Mouse (Mus musculus) left cerebral cortex, postnatal 14 days (tissue): ENCODE measurements around the gene Gm49630. TPM values are rescaled to one million over a fixed set of nuclear protein-coding genes. Genes with fewer than 3 reads are reported as not detected.
"Not testable (repeated sequence)": the region's sequence is repeated elsewhere in the genome, so short reads cannot be mapped to it uniquely, and the experiment has no call there.

Experiments
- DNase-seq, 2 experiments: peaks; one replicate each; pipeline ENCODE4 v3.0.0; 2021 to 2022; ENCODE audit warnings: low spot score in 2 of 2, mixed read lengths in 1 of 2
- intact Hi-C: fragments of 180-260 bp; cut with DNase I; formaldehyde crosslinking; loops from one replicate; pipeline ENCODE4 v1.15.1; 2025
- long read RNA-seq, 2 experiments: library from polyadenylated mRNA; stranded (forward); transcript quantifications; one replicate each; pipeline ENCODE4 v2.0.0; 2021
- total RNA-seq, 2 experiments: library from RNA; stranded (reverse); gene quantifications; 2 replicates each; pipeline ENCODE4 v1.2.3; 2021

Gm49630 gene
- not detected for total RNA-seq
- long read RNA-seq, experiment 1: 0 reads
- long read RNA-seq, experiment 2: 0 reads

DNA sequence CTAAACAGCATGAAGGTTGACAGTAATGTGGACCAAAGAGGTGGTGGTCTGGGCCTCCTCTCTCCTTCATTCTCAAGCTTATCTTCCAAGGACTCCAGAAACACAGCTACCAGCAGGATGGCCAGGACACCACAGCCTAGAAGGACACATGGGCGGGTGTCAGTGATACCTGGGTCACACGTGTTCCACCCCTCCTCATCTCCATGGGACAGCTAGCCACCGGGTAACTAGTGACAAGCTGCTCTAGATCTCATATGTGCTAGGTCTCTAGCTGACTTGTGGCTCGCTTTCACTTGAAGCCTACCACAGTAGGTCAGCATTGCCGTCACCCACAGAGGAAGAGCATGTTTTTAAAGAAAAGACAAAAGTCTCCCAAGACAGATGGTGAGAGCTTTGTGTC is at the start of gene Gm49630:
TSS of gene Gm49630 (minus strand) at position 101 of the 400 bp plus-strand sequence.
- DNase-seq, intact Hi-C loops: not testable (repeated sequence)

DNA sequence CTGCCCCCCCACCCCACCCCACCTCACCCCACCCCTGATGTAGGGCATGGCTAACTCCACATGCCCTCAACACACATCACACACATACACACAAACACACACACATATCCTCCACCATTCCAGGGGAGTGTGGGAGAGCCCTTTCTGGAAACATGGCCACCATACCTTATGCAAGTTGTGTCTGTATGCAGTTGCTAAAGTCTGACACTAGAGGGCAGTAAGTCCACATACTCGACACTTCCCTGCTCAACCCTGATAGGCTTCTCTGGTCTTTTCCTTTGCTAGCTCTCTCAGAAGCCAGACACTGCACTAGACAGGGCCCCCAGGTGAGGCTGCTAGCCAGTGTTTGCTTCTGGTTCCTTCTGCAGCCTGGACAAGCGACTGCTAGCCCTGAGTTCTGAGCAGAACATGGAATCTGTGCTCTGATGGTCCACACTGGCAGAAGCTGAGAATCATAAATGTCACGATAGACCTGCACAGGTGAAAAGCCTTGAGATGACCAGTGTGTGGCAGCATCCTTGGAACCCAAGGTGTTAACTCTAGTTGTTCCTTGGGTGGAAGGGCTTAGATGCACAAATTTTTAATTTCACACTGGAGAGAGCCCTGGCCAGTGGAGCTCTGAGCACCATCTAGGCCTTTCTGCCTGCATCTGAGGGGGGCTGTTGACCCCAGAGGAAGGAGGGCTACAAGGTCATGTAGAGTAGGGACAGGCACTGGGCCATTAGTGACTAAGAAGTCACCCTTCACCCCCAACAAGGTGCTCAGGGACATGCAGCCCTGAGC is 48.6 kb upstream of the Gm49630 start:
- DNase-seq: peak; percentile 24 to 58
- intact Hi-C loops: not testable (repeated sequence)

DNA sequence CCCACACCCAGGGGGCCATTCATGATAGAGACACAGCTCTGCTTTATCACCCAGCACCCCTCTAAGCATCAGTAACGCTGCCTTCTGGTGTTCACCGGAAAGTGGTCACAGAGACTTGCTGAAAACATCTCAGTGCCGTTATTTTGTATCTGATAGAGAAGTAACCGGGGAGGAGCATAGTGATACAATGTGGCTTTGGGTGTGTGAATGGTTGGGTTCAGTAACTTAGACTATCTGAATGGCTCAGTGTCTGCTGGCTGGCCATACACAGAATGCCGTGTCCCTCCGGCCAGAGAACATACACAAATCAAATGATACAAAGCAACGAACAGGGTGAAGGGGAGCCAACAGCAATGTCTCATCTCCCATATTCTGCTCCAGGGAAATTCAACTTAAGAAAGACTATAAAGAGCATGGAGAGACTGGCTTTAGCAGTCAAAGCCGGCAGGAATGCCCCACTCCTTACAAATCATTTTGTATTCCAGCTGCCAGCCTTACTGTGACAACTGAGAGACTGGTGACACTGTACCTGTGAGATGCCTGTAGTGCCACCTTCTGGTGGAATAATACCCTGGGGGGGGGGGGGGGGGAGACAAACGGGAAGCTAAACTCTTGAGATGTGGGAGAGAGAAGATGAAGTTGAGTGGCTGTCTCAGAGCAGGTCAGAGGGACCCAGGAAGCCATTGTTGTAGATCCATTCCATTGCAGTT is 43.0 kb upstream of the Gm49630 start:
- intact Hi-C loops, DNase-seq: not testable (repeated sequence)

DNA sequence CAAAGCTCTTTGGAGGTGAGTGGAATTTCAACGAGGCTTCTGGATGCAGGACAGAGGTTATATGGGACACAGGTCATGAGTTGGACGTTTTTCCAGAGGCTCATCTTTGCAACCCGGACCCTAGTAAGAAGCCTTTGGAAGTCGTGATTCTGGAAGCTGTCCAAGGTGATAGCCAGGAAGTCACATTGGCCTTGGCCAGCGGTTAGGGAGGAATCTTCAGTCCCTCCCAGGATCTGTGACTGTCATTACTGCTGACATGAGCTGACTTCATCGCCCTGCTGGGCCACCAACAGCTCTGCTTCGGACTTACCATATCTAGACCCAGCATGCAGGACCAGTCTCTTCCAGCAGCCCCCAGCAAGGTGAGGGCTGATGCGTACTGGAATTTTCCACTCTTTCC is 41.6 kb upstream of the Gm49630 start:
- intact Hi-C loops, DNase-seq: not testable (repeated sequence)

DNA sequence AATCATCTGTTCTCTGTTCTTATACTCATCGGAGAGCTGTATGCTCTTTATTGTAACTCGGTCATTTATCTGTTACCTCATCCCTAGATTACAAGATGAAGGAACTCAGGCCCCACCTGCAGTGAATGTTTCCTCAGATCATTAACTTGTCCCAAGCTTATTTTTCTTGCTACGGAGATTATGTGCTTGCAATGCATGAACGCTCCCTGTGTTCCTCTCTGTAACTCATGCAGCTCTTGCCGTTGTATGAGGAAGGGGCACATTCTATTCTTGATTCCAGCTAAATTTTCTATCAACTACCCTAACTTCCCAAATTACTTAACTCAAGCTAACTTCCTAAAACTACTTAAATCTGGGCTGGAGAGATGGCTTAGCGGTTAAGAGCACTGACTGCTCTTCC is 28.0 kb upstream of the Gm49630 start:
- DNase-seq, intact Hi-C loops: not testable (repeated sequence)

DNA sequence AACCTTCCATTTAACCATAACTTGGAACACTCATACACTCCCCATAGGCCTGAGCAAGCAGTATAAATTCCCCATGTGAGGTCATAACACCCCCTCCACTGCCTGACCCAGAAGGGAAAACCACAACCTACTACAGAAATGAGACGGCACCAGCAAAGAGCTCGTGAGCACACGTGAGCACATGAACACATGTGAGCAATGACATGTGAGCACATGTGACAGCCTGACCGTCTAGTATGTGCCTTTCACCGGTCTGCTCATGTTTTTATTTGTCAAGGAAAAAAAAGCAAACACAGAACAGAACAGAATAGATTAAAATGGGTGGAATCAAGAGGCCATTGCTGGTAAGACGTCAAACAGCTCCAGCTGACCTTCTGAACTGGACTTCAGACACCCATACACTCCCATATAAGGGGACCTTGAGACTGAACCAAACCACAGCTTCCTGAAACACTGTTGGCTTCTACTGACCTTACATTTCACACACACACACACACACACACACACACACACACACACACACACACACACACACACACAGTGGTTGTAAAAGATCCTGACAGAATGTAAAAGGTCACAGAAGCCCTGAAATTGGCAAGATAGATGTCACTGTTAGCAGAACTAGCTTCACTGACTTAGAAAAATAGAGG is 26.5 kb upstream of the Gm49630 start:
- DNase-seq, intact Hi-C loops: not testable (repeated sequence)

DNA sequence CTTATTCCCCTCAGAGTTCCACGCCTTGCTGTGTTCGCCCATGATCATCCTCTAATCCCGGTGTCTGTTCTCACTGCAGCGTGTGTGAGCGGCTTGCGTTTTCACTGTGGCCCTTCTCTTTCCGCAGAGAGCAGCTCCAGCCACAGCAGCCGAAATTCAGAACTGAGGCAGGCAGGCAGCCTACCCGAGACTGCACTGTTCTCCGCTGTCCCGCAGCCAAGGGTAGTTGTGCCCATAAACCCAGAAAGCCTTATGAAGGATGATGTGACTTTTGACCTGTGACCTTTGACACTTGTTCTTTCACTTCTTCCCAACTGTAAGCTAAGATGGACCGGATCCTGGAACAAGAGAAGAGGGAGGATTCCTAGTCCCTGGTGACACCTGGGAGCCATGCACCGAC is 25.3 kb upstream of the Gm49630 start:
- DNase-seq, intact Hi-C loops: not testable (repeated sequence)

DNA sequence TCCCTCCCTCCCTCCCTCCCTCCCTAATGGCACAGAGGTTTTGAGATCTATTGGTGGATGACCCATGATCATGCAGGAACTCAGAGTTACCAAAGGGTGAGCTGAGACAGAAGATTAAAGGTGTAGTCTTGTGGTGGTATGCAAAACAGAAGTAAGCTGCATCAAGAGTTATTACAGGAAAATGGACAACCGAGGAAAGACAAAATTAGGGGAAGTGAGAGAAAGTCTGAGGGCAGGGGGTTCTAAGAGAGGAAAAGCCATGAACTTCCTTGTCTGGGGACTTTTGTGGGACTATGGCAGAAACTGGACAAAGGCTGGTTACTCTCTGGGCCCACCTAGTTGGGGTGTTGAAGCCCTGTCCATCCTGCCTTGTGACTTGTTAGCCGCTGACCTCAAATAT is 24.5 kb upstream of the Gm49630 start:
- DNase-seq, intact Hi-C loops: not testable (repeated sequence)

DNA sequence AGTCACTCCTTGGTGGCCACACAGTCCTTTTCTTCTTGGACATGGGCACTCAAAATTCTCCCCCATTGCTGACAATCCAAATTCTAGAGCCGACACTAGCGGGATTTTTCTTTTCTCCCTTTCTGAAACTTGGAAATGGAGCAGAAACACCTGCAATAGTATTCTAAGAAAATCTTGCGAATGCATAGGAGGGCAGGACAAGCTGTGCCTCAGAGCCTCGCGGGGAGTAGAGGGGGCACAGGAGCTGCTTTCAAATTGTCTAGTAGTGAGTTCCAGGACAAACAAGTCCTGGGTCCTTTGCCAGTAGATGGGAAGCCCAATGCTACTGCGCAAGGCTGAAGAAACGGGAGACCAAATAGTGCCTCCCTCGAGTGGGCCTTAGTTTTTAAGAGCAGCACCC is 23.9 kb upstream of the Gm49630 start:
- DNase-seq, intact Hi-C loops: not testable (repeated sequence)

DNA sequence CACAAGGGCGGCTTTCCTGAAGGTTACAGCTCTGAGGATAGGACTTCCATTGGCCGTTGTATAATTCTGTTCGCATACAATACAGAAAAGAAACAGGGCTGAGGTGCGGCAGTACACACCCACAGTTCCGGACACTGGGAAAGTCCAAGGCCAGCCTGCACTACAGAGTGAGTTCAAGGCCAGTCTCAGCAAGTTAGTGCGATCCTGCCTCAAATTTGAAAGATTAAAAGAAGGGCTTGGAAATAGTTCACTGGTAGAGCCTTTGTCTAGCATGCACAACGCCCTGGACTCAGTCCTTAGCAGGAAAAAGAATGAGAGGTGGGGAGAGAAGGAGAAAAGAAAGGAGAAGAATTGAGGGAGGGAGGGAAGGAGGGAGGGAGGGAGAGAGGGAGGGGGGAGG is 23.3 kb upstream of the Gm49630 start:
- DNase-seq, intact Hi-C loops: not testable (repeated sequence)

DNA sequence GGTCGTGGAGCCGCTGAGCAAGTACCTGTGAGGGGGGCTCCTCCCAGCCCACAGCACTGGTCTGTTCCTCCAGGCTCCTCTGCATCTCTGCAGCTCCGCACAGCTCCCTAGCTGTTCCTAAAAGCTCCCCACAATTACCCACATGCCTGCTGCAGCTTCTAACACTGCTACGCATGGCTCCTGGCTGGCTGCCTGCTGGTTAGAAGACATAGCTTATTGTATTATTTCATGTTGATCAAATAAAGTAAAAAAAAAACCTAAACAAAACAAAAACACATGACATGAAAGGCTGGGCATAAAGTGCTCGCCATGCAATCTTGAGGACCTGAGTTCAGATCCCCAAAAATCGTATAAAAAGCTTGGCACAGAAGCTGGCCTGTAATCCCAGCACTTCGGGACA is 18.1 kb upstream of the Gm49630 start:
- intact Hi-C loops, DNase-seq: not testable (repeated sequence)

DNA sequence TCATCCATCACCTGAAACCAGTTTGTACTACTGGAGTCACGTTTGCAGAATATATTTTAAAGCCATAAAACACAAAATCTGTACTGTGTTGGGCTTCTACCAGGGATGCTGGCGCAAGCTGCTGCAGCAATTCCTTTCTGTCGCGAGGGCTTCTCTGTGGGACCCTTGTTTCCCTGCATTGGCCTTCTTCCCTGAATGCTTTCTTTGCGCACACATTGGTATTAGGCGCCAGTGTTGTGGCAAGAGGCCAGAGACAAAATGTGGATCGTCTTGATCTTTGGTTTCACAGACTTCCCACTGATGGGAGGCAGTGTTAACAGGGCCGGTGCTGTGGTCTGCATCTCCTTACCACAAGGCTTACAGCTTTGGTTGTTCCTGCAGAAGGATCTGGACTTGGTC is 17.2 kb upstream of the Gm49630 start:
- intact Hi-C loops, DNase-seq: not testable (repeated sequence)

DNA sequence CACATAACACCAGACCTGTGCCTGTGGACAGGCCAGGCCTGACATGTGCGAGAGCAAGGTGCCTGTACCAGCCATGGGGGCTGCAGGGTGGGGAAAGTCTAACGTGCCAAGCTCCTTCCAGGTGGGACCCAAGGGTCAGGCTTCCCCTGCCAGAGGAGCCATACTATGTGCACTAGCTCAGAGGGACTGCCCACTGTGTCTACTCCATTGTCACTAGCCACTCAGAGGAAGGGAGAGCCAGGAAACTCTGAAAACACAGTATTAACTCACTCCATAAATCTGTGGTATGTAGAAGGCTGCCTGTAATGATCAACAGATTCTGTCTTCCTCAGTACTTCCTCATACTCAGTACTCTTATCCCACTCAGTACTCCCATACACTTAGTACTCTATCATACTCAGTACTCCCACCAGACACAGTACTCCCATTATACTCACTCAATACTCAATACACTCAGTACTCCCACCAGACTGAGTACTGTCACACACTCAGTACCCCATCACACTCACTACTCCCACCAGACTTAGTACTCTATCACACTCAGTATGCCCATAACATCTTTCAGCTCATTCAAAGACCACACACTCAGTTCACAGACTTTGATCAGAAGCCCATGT is 16.7 kb upstream of the Gm49630 start:
- DNase-seq, intact Hi-C loops: not testable (repeated sequence)

DNA sequence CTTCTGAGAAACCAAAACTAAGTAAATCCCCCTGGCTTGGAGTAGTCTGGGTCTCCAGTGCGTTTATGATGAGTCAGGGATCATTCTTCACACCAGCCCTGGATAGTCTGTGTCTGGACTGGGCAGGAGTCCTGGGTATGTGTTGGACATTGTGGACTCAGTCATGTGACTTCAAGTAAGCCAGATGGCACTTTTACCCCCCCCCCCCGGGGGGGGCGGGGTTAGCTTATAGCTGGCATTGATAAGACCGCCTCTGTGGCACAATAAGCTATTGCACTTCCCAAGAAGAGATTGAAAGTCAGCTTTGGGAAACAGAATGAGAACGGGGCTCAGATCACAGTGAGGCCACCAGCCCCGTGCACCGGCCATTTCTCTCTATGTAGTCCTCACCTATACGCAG is 14.2 kb upstream of the Gm49630 start:
- intact Hi-C loops: not testable (repeated sequence)

DNA sequence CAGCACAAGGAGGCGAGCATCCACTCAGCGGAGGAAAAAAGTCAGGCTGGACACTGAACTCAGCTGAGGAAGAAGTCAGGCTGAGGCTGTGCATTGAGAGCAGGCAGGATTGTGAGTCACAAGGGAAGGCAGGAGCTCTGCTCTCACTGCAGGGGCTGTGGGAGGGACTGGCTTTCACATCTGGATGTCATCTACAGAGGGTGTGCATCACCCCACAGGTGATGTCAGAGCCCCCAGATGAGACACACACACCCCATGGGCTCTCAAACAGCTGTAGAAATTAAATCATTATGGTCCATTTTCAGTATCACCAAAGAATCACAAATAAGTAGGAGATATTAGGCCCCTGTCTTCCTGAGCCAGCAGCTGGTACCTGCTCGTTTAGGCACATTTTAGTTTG is 13.6 kb upstream of the Gm49630 start, which contains the start of gene Unc93a2:
TSS of gene Unc93a2 (minus strand) at position 101 of the 400 bp plus-strand sequence.
- DNase-seq, intact Hi-C loops: not testable (repeated sequence)

More for the DNA sequence above, 14.2 kb upstream of the Gm49630 start:
- not testable (repeated sequence) for DNase-seq

DNA sequence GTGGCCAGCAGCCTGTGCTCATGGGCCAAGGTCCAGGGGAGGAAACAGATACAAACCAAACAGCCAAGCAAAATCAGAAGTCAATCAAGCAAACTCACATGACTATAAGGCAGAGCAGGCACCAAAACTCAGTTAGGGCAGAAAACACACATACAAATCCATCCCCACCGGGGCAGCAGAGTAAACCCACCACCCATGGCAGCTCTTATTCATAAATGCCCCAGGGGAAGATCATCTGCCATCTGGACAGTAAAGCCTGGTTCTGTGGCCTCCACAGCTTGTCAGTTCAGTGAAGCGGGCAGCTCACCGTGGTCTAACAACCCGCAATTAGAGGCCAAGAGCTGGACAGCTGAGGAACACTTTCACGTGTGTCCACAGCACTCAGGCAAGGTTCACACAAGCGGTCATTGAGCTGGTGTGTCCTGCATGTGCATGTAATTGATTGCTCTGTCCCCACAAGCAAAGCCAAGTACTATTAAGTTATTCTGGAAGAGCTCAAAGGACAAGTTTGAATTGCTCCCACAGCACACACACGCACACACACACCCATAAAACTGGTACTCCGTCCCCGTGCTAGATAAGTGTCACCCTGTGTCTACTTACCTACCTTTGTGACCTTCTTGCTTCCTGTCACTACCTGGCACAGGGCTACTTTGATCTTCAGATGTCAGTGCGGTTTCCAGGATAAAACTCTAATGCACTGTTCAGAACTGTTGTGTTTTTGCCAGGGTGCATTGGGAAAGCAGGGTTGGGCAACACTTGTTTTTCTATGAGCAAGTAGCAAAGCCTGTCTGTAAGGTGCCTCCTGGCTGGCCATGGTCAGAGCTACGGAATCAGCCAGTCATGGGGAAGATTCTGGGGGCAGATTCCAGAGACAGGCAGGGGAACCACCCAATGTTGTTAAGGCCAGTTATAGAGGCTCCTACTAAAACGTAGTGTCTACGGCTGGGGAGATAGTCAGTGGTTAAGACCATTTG is 11.7 kb upstream of the Gm49630 start:
- DNase-seq, intact Hi-C loops: not testable (repeated sequence)

DNA sequence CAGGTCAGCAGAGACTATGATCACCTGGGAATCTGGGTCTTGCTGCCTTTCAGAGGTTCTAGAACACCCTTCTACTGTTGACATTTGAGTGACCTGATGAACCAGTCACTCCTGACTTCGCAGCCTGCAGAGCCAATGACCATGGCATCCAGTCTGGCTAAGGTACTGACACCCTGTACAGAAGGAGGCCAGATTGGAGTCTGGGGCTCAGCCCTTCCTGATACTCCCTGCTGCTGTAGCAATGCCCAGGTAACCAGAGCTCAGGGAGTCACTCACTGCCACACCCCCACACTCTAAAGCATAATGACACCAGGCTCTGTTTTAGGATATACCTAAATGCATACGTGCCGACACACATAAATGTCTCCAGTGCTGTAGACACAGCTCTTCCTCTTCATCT is 10.9 kb upstream of the Gm49630 start:
- intact Hi-C loops: not testable (repeated sequence)

DNA sequence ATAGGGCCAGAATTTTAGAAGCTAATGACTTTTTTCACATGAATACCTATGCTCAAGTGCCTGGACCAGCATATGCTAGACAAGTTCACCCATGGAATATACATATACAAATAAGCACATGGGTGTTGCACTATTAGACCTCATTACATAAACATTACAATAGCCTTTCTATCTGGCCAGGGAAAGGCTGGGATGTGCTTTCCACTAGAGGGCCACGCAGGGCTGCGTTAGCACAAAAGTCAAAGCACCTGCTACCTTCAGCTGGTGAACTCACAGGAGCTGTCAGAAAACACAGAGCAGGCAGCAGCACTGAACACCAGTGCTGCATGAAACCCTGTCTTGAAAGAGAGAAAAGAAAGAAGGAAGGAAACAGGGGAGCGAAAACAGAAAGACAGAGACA is 6.1 kb upstream of the Gm49630 start:
- DNase-seq, intact Hi-C loops: not testable (repeated sequence)

More for the DNA sequence above, 10.9 kb upstream of the Gm49630 start:
- DNase-seq: not testable (repeated sequence)
